Mouse (Mus musculus) lung, adult 2 months (tissue): ENCODE results near the gene Fam180a. TPM values are rescaled to one million over a fixed set of nuclear protein-coding genes. Genes with fewer than 3 reads are reported as not detected.
A peak's percentile ranks its signal among the peaks of the same experiment; 100 is the strongest.

Experiments used
- DNase-seq: peaks from one replicate; pipeline ENCODE4 v3.0.0; 2022
- H3K4me1 ChIP-seq: fragments of 200-500 bp; 2 replicates; pipeline ENCODE4 v1.6.1; 2011; ENCODE audit warnings: low read length; ENCODE audit not compliant: control insufficient read depth, insufficient read depth
- H3K4me3 ChIP-seq: fragments of 200-500 bp; replicated peaks from 2 replicates; pipeline ENCODE3; 2011; ENCODE audit warnings: low read depth, mild to moderate bottlenecking, control low read depth, low read length; ENCODE audit errors: extremely low read depth
- CTCF ChIP-seq: fragments of 200-500 bp; IDR thresholded peaks from 2 replicates; pipeline ENCODE4 v1.5.1; 2011; ENCODE audit warnings: mild to moderate bottlenecking, low read length, control low read depth; ENCODE audit not compliant: insufficient read depth
- POLR2A ChIP-seq: fragments of 200-500 bp; IDR thresholded peaks from 2 replicates; pipeline ENCODE4 v1.6.1; 2011; ENCODE audit warnings: low read depth, mild to moderate bottlenecking, control low read depth, low read length, borderline replicate concordance; ENCODE audit errors: extremely low read depth
- WGBS: fragments of 180-500 bp; shearing (Covaris S2); methylation state at CpG from one replicate; pipeline ENCODE4 v1.1.7; 2018; 5-methylcytosine and 5-hydroxymethylcytosine counted together
- polyA plus RNA-seq: library from polyadenylated mRNA; depleted of rRNA; stranded (reverse); fragments of >200 nt; gene quantifications from 2 replicates; pipeline ENCODE4 v1.2.3, GENCODE M21; 2012

The Fam180a gene
- polyA plus RNA-seq, 1 experiment: 1.5 TPM

- peak; percentile 10 for DNase-seq
- no peak for TF ChIP-seq CTCF
- no peak for TF ChIP-seq POLR2A
- WGBS: 33% methylated on average over 2 of the region's 2 CpGs
- Histone ChIP-seq H3K4me3 (no peak overlapping the region), H3K4me1 (no peaks in the 10 kb centered on the region)
Observed at GRCm38 (mm10) chr6:35297001-35297400, 28.9 kb downstream of the Fam180a start.

- TF ChIP-seq POLR2A (no peak), CTCF (no peak)
- no peak overlapping the region for H3K4me3 ChIP-seq
- 76% methylated on average over 2 of the region's 2 CpGs for WGBS
- no peaks in the 10 kb centered on the region for H3K4me1 ChIP-seq
- no peak for DNase-seq
Observed at GRCm38 (mm10) chr6:35294964-35295363, 31.0 kb downstream of the Fam180a start.

GRCm38 (mm10) chr6:35289676-35290075 is 36.3 kb downstream of the Fam180a start:
- no peak overlapping the region for H3K4me3 ChIP-seq
- TF ChIP-seq CTCF (no peak), POLR2A (no peak)
- no peak for DNase-seq
- H3K4me1 ChIP-seq: no peaks in the 10 kb centered on the region
- WGBS: 90% methylated on average over 8 of the region's 8 CpGs

- 67% methylated on average over 7 of the region's 7 CpGs for WGBS
- no peak for TF ChIP-seq CTCF
- no peak for TF ChIP-seq POLR2A
- no peak overlapping the region for H3K4me3 ChIP-seq
- no peaks in the 10 kb centered on the region for H3K4me1 ChIP-seq
- no peak for DNase-seq
Observed at GRCm38 (mm10) chr6:35288920-35289319, 37.0 kb downstream of the Fam180a start.

GRCm38 (mm10) chr6:35288114-35288761 is 37.7 kb downstream of the Fam180a start:
- no peaks in the 10 kb centered on the region for H3K4me1 ChIP-seq
- DNase-seq: no peak
- 43% methylated on average over 11 of the region's 11 CpGs for WGBS
- no peak overlapping the region for H3K4me3 ChIP-seq
- TF ChIP-seq CTCF (no peak), POLR2A (no peak)

- TF ChIP-seq CTCF (no peak), POLR2A (no peak)
- 76% methylated on average over 10 of the region's 10 CpGs for WGBS
- no peaks in the 10 kb centered on the region for H3K4me1 ChIP-seq
- H3K4me3 ChIP-seq: no peak overlapping the region
- DNase-seq: no peak
Observed at GRCm38 (mm10) chr6:35279306-35279705, 46.6 kb downstream of the Fam180a start.

GRCm38 (mm10) chr6:35277903-35278587 is 47.9 kb downstream of the Fam180a start:
- no peak overlapping the region for H3K4me3 ChIP-seq
- no peaks in the 10 kb centered on the region for H3K4me1 ChIP-seq
- no peak for DNase-seq
- 58% methylated on average over 10 of the region's 10 CpGs for WGBS
- no peak for TF ChIP-seq POLR2A
- TF ChIP-seq CTCF: no peak

- H3K4me3 ChIP-seq: no peak overlapping the region
- no peaks in the 10 kb centered on the region; the same call in 1 of the 2 replicates for H3K4me1 ChIP-seq
- WGBS: 49% methylated on average over 11 of the region's 11 CpGs
- TF ChIP-seq POLR2A (no peak), CTCF (no peak)
- DNase-seq: no peak
Observed at GRCm38 (mm10) chr6:35273391-35274082, 52.4 kb downstream of the Fam180a start.

GRCm38 (mm10) chr6:35271868-35272765 is 53.8 kb downstream of the Fam180a start:
- no peaks in the 10 kb centered on the region; the same call in 1 of the 2 replicates for H3K4me1 ChIP-seq
- no peak overlapping the region for H3K4me3 ChIP-seq
- 77% methylated on average over 20 of the region's 20 CpGs for WGBS
- TF ChIP-seq CTCF (no peak), POLR2A (no peak)
- no peak for DNase-seq
